Mouse (Mus musculus) spleen, adult 12 weeks (tissue): ENCODE measurements around the gene Olfr149.
"Not testable (repeated sequence)": the region's sequence is repeated elsewhere in the genome, so short reads cannot be mapped to it uniquely, and the experiment has no call there.

Experiments
- DNase-seq: peaks from one replicate; pipeline ENCODE4 v3.0.0; 2022; ENCODE audit warnings: low spot score

Olfr149 gene

GRCm38 (mm10) chr9:39707017-39707416, at the start of gene Olfr149:
Olfr149 (minus strand) TSS chr9:39707117.
- DNase-seq: no peak

- no peak for DNase-seq
These were observed 39.5 kb upstream of the Olfr149 start for GRCm38 (mm10) chr9:39746428-39746827.

- DNase-seq: no peak
These were observed 39.0 kb upstream of the Olfr149 start, which contains the start of gene Olfr967 for GRCm38 (mm10) chr9:39745949-39746348. Olfr967 (plus strand) TSS chr9:39746249.

- no peak for DNase-seq
These were observed 33.8 kb upstream of the Olfr149 start for GRCm38 (mm10) chr9:39740741-39741140.

GRCm38 (mm10) chr9:39730678-39731077, 23.8 kb upstream of the Olfr149 start, which contains the start of gene Olfr150:
Olfr150 (plus strand) TSS chr9:39730978.
- no peak for DNase-seq

GRCm38 (mm10) chr9:39711053-39711452, 4.1 kb upstream of the Olfr149 start, which contains the start of gene Olfr965:
Olfr965 (plus strand) TSS chr9:39711353.
- DNase-seq: no peak

GRCm38 (mm10) chr9:39708958-39709357, 2.0 kb upstream of the Olfr149 start:
- DNase-seq: no peak

GRCm38 (mm10) chr9:39701123-39701522, 5.8 kb downstream of the Olfr149 start:
- not testable (repeated sequence) for DNase-seq

- no peak for DNase-seq
These were observed 27.6 kb downstream of the Olfr149 start for GRCm38 (mm10) chr9:39679280-39679679.

- no peak for DNase-seq
These were observed 28.4 kb downstream of the Olfr149 start for GRCm38 (mm10) chr9:39678557-39678956.

GRCm38 (mm10) chr9:39674820-39675219, 32.1 kb downstream of the Olfr149 start:
- DNase-seq: no peak

GRCm38 (mm10) chr9:39669723-39670122, 37.2 kb downstream of the Olfr149 start:
- no peak for DNase-seq

- no peak for DNase-seq
These were observed 40.0 kb downstream of the Olfr149 start, which contains the start of gene Olfr963 for GRCm38 (mm10) chr9:39666905-39667304. Olfr963 (plus strand) TSS chr9:39667205.

GRCm38 (mm10) chr9:39654756-39655396, 52.0 kb downstream of the Olfr149 start:
- no peak for DNase-seq
